Mouse (Mus musculus): Measurements from ENCODE around the gene Zfp882. TPM values are rescaled to one million over a fixed set of nuclear protein-coding genes. Genes with fewer than 3 reads are reported as not detected.
"Not testable (repeated sequence)": the region's sequence is repeated elsewhere in the genome, so short reads cannot be mapped to it uniquely, and the experiment has no call there.

Zfp882 gene
- polyA plus RNA-seq, 1 experiment, result 1.1 TPM

- Histone ChIP-seq H3K4me1 (ENCODE audit: control insufficient read depth, insufficient read depth, low read length) (peaks cover 9% of the 10 kb centered on the region), H3K27ac (ENCODE audit: insufficient read depth, low read depth, low read length) (no peak overlapping the region), H3K4me3 (ENCODE audit: insufficient read depth, low read length) (no peak overlapping the region)
- TF ChIP-seq POLR2A (IDR thresholded peaks at IDR 0.05; ENCODE audit: borderline replicate concordance, low read depth, low read length), result no peak
Measured at GRCm38 (mm10) chr8:71952489-71952888, 44.1 kb downstream of the Zfp882 start.

GRCm38 (mm10) chr8:71952961-71953700 is 44.7 kb downstream of the Zfp882 start:
- H3K4me3 ChIP-seq (ENCODE audit: insufficient read depth, low read length); H3K4me1 ChIP-seq (ENCODE audit: control insufficient read depth, insufficient read depth, low read length); H3K27ac ChIP-seq (ENCODE audit: insufficient read depth, low read depth, low read length): not testable (repeated sequence)

DNA sequence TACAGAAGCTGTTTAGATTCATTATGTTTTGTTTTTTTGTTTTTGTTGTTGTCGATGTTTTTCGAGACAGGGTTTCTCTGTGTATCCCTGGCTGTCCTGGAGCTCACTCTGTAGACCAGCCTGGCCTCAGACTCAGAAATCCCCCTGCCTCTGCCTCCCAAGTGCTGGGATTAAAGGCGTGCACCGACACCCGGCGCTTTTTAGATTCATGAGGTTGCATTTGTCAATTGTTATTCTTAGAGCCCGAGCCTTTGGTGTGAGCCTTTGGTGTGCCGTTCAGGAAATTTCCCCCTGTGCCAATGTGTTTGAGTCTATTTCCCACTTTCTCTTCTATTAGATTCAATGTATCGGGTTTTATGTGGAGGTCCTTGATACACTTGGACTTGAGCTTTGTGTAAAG is 46.3 kb downstream of the Zfp882 start:
- TF ChIP-seq CTCF (IDR thresholded peaks at IDR 0.05; ENCODE audit: low read depth, low read length) (no peak), POLR2A (IDR thresholded peaks at IDR 0.05; ENCODE audit: borderline replicate concordance, low read depth, low read length) (no peak)
- H3K4me3 ChIP-seq (ENCODE audit: insufficient read depth, low read length), result no peak overlapping the region
- no peak overlapping the region for H3K27ac ChIP-seq (ENCODE audit: insufficient read depth, low read depth, low read length)
- H3K4me1 ChIP-seq (ENCODE audit: control insufficient read depth, insufficient read depth, low read length), result peaks cover 9% of the 10 kb centered on the region

- TF ChIP-seq POLR2A (IDR thresholded peaks at IDR 0.05; ENCODE audit: borderline replicate concordance, low read depth, low read length) (no peak), CTCF (IDR thresholded peaks at IDR 0.05; ENCODE audit: low read depth, low read length) (no peak)
- Histone ChIP-seq H3K4me1 (ENCODE audit: control insufficient read depth, insufficient read depth, low read length) (peaks cover 3% of the 10 kb centered on the region; the same call in 1 of the 2 replicates), H3K27ac (ENCODE audit: insufficient read depth, low read depth, low read length) (no peak overlapping the region), H3K4me3 (ENCODE audit: insufficient read depth, low read length) (no peak overlapping the region)
Measured at GRCm38 (mm10) chr8:71960483-71960882, 52.1 kb downstream of the Zfp882 start.

DNA sequence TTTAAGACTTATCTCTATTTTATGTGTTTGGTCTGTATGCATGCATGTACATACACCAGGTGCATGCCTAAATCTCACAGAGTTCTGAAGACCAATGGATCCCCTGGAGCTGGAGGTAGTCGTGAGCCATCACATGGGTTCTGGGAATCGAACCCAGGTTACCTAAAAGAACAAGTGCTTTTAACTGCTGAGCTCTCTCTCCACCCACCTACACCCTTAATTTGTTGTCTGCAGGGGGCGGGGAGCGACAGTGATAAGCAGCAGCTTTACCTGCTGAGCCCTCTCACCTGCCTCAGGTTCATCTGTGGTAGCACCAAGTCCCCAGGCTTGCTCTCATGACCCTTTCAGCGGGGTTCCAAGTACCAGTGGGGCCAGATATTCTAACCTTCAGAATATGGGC is 53.4 kb downstream of the Zfp882 start:
- Histone ChIP-seq H3K4me1 (ENCODE audit: control insufficient read depth, insufficient read depth, low read length) (peaks cover 3% of the 10 kb centered on the region; the same call in 1 of the 2 replicates), H3K4me3 (ENCODE audit: insufficient read depth, low read length) (no peak overlapping the region), H3K27ac (ENCODE audit: insufficient read depth, low read depth, low read length) (no peak overlapping the region)
- TF ChIP-seq POLR2A (IDR thresholded peaks at IDR 0.05; ENCODE audit: borderline replicate concordance, low read depth, low read length) (no peak), CTCF (IDR thresholded peaks at IDR 0.05; ENCODE audit: low read depth, low read length) (no peak)

DNA sequence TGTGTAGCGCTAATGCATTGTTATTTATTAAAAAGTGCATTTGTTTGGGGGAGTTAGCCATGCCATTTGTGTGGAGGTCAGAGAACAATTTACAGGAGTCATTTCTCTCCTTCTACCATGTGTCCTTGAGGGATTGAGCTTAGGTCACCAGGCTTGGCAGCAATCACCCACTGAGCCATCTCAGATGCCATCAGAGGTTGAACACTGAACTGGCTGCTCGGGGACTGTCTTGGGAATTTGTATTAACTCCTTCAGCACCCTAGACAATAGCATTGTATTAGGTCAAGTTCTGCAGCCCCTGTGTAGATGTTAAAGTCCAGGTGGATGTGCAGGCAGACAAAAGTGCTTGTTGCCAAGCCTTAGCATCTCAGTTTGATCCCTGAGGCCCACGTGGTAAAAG is 55.6 kb downstream of the Zfp882 start:
- Histone ChIP-seq H3K4me1 (ENCODE audit: control insufficient read depth, insufficient read depth, low read length) (peaks cover 3% of the 10 kb centered on the region; the same call in 1 of the 2 replicates), H3K27ac (ENCODE audit: insufficient read depth, low read depth, low read length) (no peak overlapping the region), H3K4me3 (ENCODE audit: insufficient read depth, low read length) (no peak overlapping the region)
- TF ChIP-seq CTCF (IDR thresholded peaks at IDR 0.05; ENCODE audit: low read depth, low read length), result no peak
- no peak for TF ChIP-seq POLR2A (IDR thresholded peaks at IDR 0.05; ENCODE audit: borderline replicate concordance, low read depth, low read length)

- Histone ChIP-seq H3K27ac (ENCODE audit: insufficient read depth, low read depth, low read length) (no peak overlapping the region), H3K4me1 (ENCODE audit: control insufficient read depth, insufficient read depth, low read length) (peaks cover 3% of the 10 kb centered on the region; the same call in 1 of the 2 replicates), H3K4me3 (ENCODE audit: insufficient read depth, low read length) (no peak overlapping the region)
- TF ChIP-seq CTCF (IDR thresholded peaks at IDR 0.05; ENCODE audit: low read depth, low read length) (no peak), POLR2A (IDR thresholded peaks at IDR 0.05; ENCODE audit: borderline replicate concordance, low read depth, low read length) (no peak)
Measured at GRCm38 (mm10) chr8:71965166-71965565, 56.8 kb downstream of the Zfp882 start.

Other genes with a start within 250 kb of the Zfp882 start
- 1.0 and 1.3 TPM in 2 replicates for gene Unc13a, start 236.9 kb upstream of the Zfp882 start, polyA plus RNA-seq (2012; ENCODE audit: insufficient read depth, insufficient read length, missing spikeins)
- gene Jak3, start 232.3 kb upstream of the Zfp882 start, polyA plus RNA-seq (2012; ENCODE audit: insufficient read depth, insufficient read length, missing spikeins), result 15.6 and 15.7 TPM in 2 replicates
- 5.0 and 5.1 TPM in 2 replicates for gene Insl3, start 219.4 kb upstream of the Zfp882 start, polyA plus RNA-seq (2012; ENCODE audit: insufficient read depth, insufficient read length, missing spikeins)
- 23.7 and 24.1 TPM in 2 replicates for gene B3gnt3, start 206.8 kb upstream of the Zfp882 start, polyA plus RNA-seq (2012; ENCODE audit: insufficient read depth, insufficient read length, missing spikeins)
- 7.2 and 8.8 TPM in 2 replicates for gene Fcho1, start 182.9 kb upstream of the Zfp882 start, polyA plus RNA-seq (2012; ENCODE audit: insufficient read depth, insufficient read length, missing spikeins)
- gene Zfp709, start 26.6 kb upstream of the Zfp882 start, polyA plus RNA-seq (2012; ENCODE audit: insufficient read depth, insufficient read length, missing spikeins), result 8.6 and 9.1 TPM in 2 replicates
- 14.4 and 17.5 TPM in 2 replicates for gene Zfp617, start within 50 bp of the Zfp882 start, polyA plus RNA-seq (2012; ENCODE audit: insufficient read depth, insufficient read length, missing spikeins)
- gene Zfp961, start 42.4 kb downstream of the Zfp882 start, polyA plus RNA-seq (2012; ENCODE audit: insufficient read depth, insufficient read length, missing spikeins), result 12.0 and 13.8 TPM in 2 replicates
- gene Cyp4f18, start 101.0 kb downstream of the Zfp882 start, polyA plus RNA-seq (2012; ENCODE audit: insufficient read depth, insufficient read length, missing spikeins), result 16.6 and 18.1 TPM in 2 replicates
- gene Olfr372, start 132.6 kb downstream of the Zfp882 start, polyA plus RNA-seq (2012; ENCODE audit: insufficient read depth, insufficient read length, missing spikeins), result not detected in 2 replicates
- 0.33 TPM in 1 of 2 replicates, not detected in the other for gene Olfr373, start 174.6 kb downstream of the Zfp882 start, polyA plus RNA-seq (2012; ENCODE audit: insufficient read depth, insufficient read length, missing spikeins)
- gene Olfr374, start 198.4 kb downstream of the Zfp882 start, polyA plus RNA-seq (2012; ENCODE audit: insufficient read depth, insufficient read length, missing spikeins), result 0.32 and 0.52 TPM in 2 replicates
- gene Tpm4, start 226.4 kb downstream of the Zfp882 start, polyA plus RNA-seq (2012; ENCODE audit: insufficient read depth, insufficient read length, missing spikeins), result 235 and 239 TPM in 2 replicates

All from bone marrow macrophage, adult 2 months (primary cell).